Mouse (Mus musculus): ENCODE measurements around the gene Olfr205. TPM values are rescaled to one million over a fixed set of nuclear protein-coding genes. Genes with fewer than 3 reads are reported as not detected.
"Not testable (repeated sequence)": the region's sequence is repeated elsewhere in the genome, so short reads cannot be mapped to it uniquely, and the experiment has no call there.

Olfr205 gene
- total RNA-seq (2015) (not detected in 2 replicates), total RNA-seq (2017) (not detected in 2 replicates)

DNA sequence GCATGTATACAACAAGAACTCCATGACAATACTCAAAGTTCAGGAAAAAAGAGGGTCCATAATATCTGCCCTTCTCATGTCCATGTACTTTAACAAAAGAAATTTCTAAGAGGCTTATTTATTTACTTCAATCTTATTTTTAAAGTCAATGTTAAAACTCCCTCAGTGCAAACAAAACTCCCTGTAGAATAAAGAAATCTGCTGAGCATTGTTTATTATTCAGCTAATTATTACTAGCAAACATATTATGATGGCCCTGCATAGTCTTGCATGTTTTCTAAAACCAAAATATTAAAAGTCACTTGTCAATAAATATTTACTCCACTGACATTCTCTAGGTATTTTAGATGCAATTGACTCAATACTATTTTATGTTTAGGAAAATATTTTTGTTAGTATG, at the start of gene Olfr205:
Gene Olfr205 (minus strand): TSS at position 101 of the 400 bp plus-strand sequence.
- ATAC-seq (ENCODE audit: poor library complexity, severe bottlenecking) = no peak

DNA sequence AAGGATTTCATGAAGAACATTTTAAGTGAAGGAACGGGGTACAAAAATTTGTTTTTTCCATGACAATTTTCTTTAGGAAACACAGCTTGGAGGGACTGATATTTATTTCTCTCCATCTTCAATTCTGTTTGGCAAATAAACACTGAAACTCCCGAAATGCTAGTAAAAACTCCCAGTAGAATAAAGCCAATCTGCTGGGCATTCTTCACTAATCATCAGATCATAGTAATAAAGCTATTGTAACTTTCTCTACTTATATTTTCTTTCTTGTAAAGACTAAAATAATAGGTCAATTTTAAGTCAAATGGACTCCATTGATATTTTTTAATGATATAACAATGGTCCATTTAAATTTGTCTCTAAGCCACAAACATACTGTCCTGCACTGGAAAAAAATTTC, 33.0 kb upstream of the Olfr205 start, which contains the start of gene Olfr209:
Gene Olfr209 (minus strand): TSS at position 101 of the 400 bp plus-strand sequence.
- no peak for ATAC-seq (ENCODE audit: poor library complexity, severe bottlenecking)

DNA sequence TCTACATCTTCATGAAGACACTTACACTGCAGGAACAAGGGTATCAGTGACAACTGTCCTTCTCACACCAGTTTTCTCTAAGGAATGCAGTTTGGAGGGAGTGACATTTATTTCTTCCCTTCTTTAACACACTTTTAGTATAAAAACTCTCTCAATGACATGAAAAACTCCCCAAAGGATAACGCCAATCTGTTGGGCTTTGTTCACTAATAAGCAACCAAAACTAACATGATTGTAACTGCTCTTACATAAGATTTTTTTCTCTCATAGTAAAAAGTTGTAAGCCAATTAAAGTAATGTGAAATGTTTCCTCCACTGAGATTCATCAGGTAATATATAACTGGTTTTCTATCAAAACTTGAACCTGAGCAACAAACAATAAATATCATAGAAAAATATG, 18.2 kb upstream of the Olfr205 start, which contains the start of gene Olfr206:
Gene Olfr206 (minus strand): TSS at position 101 of the 400 bp plus-strand sequence.
- ATAC-seq (ENCODE audit: poor library complexity, severe bottlenecking) = no peak

- not testable (repeated sequence) for ATAC-seq (ENCODE audit: poor library complexity, severe bottlenecking)
These were observed 7.7 kb downstream of the Olfr205 start for GRCm38 (mm10) chr16:59323262-59323661.

GRCm38 (mm10) chr16:59318148-59318547, 12.8 kb downstream of the Olfr205 start, which contains the start of gene Olfr204:
Olfr204 (minus strand) TSS chr16:59318248.
- no peak for ATAC-seq (ENCODE audit: poor library complexity, severe bottlenecking)

GRCm38 (mm10) chr16:59298581-59298980, 32.4 kb downstream of the Olfr205 start, which contains the start of gene Olfr203:
Olfr203 (plus strand) TSS chr16:59298881.
- no peak for ATAC-seq (ENCODE audit: poor library complexity, severe bottlenecking)

DNA sequence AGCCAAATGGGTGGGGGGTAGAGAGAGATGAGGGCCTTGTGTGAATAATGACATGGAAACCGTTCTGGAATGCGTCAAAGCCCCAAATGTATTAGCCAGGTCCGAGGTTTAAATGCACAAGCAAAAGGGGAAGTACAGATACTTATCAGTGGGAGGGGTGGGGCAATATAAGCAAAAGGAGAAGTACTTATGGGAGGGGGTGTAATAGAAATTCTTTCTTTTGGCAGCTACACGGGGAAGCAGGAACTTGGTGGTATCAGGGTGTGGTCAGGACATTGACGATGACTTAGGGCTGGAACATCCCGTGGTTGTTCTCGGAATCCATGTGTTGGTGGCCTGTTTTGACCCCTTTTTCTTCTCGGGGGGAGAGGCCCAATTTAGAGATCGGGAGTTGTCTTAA, 43.4 kb downstream of the Olfr205 start:
- not testable (repeated sequence) for ATAC-seq (ENCODE audit: poor library complexity, severe bottlenecking)

DNA sequence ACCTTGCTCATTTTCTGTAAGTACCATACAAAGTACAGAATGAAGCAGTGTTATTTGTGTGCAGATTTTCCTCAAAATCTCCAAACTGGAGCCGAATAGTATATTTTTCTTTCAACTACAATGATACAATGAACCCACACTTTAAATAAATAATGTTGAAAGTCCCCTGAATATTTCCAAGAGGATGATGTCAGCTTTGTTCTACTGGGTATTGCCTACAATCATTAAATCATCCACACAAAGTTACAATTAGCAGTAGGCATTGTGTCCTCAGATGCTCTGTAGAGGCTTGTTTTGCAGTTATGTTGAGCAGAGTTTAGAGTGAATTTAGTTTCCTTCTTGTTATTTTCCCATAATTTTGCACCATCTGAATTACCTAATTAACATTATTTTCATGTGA, 44.2 kb downstream of the Olfr205 start, which contains the start of gene Olfr202:
Gene Olfr202 (minus strand): TSS at position 101 of the 400 bp plus-strand sequence.
- ATAC-seq (ENCODE audit: poor library complexity, severe bottlenecking) = no peak

DNA sequence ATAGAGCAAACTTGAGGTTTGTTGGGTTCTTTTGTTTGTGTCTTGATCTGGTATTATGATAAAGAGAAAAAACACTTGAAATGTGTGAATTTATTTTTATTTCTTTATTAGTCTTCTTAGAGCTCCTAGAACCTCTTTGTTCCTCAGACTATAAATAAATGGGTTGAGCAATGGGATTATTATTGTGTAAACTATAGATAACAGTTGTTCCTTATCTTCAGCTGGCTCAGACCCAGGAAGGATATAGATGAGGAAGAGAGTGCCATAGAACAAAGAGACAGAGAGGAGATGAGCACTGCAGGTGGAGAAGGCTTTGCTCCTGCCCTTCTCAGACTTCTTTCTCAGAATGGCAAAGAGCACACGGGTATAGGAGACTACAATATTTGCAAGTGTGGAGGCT, 47.5 kb downstream of the Olfr205 start:
- ATAC-seq (ENCODE audit: poor library complexity, severe bottlenecking) = no peak

GRCm38 (mm10) chr16:59280542-59280941, 50.4 kb downstream of the Olfr205 start:
- no peak for ATAC-seq (ENCODE audit: poor library complexity, severe bottlenecking)

Other genes with a start within 250 kb of the Olfr205 start
- gene Olfr191, start 241.3 kb downstream of the Olfr205 start, total RNA-seq (2015) = not detected in 2 replicates
- gene Olfr191, start 241.3 kb downstream of the Olfr205 start, total RNA-seq (2017) = not detected in 2 replicates
- gene Olfr193, start 219.3 kb downstream of the Olfr205 start, total RNA-seq (2015) = not detected in 2 replicates
- gene Olfr193, start 219.3 kb downstream of the Olfr205 start, total RNA-seq (2017) = not detected in 2 replicates
- not detected in 2 replicates for gene Olfr194, start 210.1 kb downstream of the Olfr205 start, total RNA-seq (2015)
- not detected in 2 replicates for gene Olfr194, start 210.1 kb downstream of the Olfr205 start, total RNA-seq (2017)
- not detected in 2 replicates for gene Olfr195, start 184.1 kb downstream of the Olfr205 start, total RNA-seq (2015)
- not detected in 2 replicates for gene Olfr195, start 184.1 kb downstream of the Olfr205 start, total RNA-seq (2017)
- gene Olfr196, start 160.7 kb downstream of the Olfr205 start, total RNA-seq (2015) = not detected in 2 replicates
- gene Olfr196, start 160.7 kb downstream of the Olfr205 start, total RNA-seq (2017) = not detected in 2 replicates
- not detected in 2 replicates for gene Olfr198, start 127.6 kb downstream of the Olfr205 start, total RNA-seq (2015)
- gene Olfr198, start 127.6 kb downstream of the Olfr205 start, total RNA-seq (2017) = not detected in 2 replicates
- gene Olfr199, start 111.4 kb downstream of the Olfr205 start, total RNA-seq (2015) = not detected in 2 replicates
- gene Olfr199, start 111.4 kb downstream of the Olfr205 start, total RNA-seq (2017) = not detected in 2 replicates
- not detected in 2 replicates for gene Olfr201, start 58.5 kb downstream of the Olfr205 start, total RNA-seq (2015)
- gene Olfr201, start 58.5 kb downstream of the Olfr205 start, total RNA-seq (2017) = not detected in 2 replicates
- gene Olfr202, start 44.3 kb downstream of the Olfr205 start, total RNA-seq (2015) = not detected in 2 replicates
- not detected in 2 replicates for gene Olfr202, start 44.3 kb downstream of the Olfr205 start, total RNA-seq (2017)
- not detected in 2 replicates for gene Olfr203, start 32.3 kb downstream of the Olfr205 start, total RNA-seq (2015)
- gene Olfr203, start 32.3 kb downstream of the Olfr205 start, total RNA-seq (2017) = not detected in 2 replicates
- not detected in 2 replicates for gene Olfr204, start 12.9 kb downstream of the Olfr205 start, total RNA-seq (2015)
- gene Olfr204, start 12.9 kb downstream of the Olfr205 start, total RNA-seq (2017) = not detected in 2 replicates
- gene Olfr206, start 18.1 kb upstream of the Olfr205 start, total RNA-seq (2015) = not detected in 2 replicates
- not detected in 2 replicates for gene Olfr206, start 18.1 kb upstream of the Olfr205 start, total RNA-seq (2017)
- gene Olfr209, start 32.9 kb upstream of the Olfr205 start, total RNA-seq (2015) = not detected in 2 replicates
- not detected in 2 replicates for gene Olfr209, start 32.9 kb upstream of the Olfr205 start, total RNA-seq (2017)
- not detected in 2 replicates for gene Gabrr3, start 76.2 kb upstream of the Olfr205 start, total RNA-seq (2015)
- gene Gabrr3, start 76.2 kb upstream of the Olfr205 start, total RNA-seq (2017) = not detected in 2 replicates
- 25.3 and 28.4 TPM in 2 replicates for gene Riox2, start 140.6 kb upstream of the Olfr205 start, total RNA-seq (2015)
- 32.2 and 54.4 TPM in 2 replicates for gene Riox2, start 140.6 kb upstream of the Olfr205 start, total RNA-seq (2017)

Measured in megakaryocyte, adult 5-6 weeks (primary cell).